Mouse (Mus musculus) spleen, adult 2 months (tissue): ENCODE results near the gene Rtp4.

ENCODE experiments used
- CTCF ChIP-seq: fragments of 200-500 bp; IDR thresholded peaks from 2 replicates; pipeline ENCODE4 v1.5.1; 2011; ENCODE audit warnings: mild to moderate bottlenecking, inconsistent platforms; ENCODE audit not compliant: insufficient read depth, insufficient read length, insufficient replicate concordance; ENCODE audit errors: extremely low read depth
- POLR2A ChIP-seq: fragments of 200-500 bp; IDR thresholded peaks from 2 replicates; pipeline ENCODE4 v1.6.1; 2011; ENCODE audit warnings: low read depth, low read length, inconsistent platforms

GRCm38 (mm10) chr16:23496245-23496924 is 23.7 kb upstream of the Rtp4 start:
- TF ChIP-seq POLR2A (no peak), CTCF (no peak)
